8 mouse cellular contexts compared by ENCODE assay signal in genomic region chr10:67126061-67126858, GRCm38 (mm10). TPM values are rescaled to one million over a fixed set of nuclear protein-coding genes. Genes with fewer than 3 reads are reported as not detected.
DNase-seq lines count a peak whose midpoint lies in the region; ATAC-seq and TF ChIP-seq lines count a peak whose summit lies in the region.

No protein-coding gene starts in this region.

- DNase-seq in CD4-positive, CD25-positive, alpha-beta regulatory T cell, adult 2 months (ENCODE audit: low read depth, low spot score): peak; percentile 41
- DNase-seq in forebrain, embryonic 10.5 days (ENCODE audit: extremely low spot score, low spot score): peak; percentile 57
- DNase-seq in kidney, postnatal 0 days (ENCODE audit: low spot score): peak; percentile 93
- DNase-seq in liver, embryonic 14.5 days (ENCODE audit: low read depth in 3 of 3, low spot score in 3 of 3): peak in 1 of 3 experiments; percentile 24
- DNase-seq in urinary bladder, adult 2 months (ENCODE audit: low spot score): no peak

- no peak for TF ChIP-seq EP300 in liver, embryonic 14.5 days (IDR thresholded peaks at IDR 0.05; ENCODE audit: low read depth)

- TF ChIP-seq CTCF in kidney, postnatal 0 days (IDR thresholded peaks at IDR 0.05; ENCODE audit: low read depth): no peak
- TF ChIP-seq CTCF in liver, embryonic 14.5 days (IDR thresholded peaks at IDR 0.05; ENCODE audit: low read depth): no peak

- under 1% methylated on average over 50 of the region's 50 CpGs for WGBS in forebrain, embryonic 10.5 days
- 2% methylated on average over 50 of the region's 50 CpGs for WGBS in heart, embryonic 14.5 days
- under 1% methylated on average over 44 of the region's 50 CpGs for WGBS in kidney, postnatal 0 days
- WGBS in liver, embryonic 14.5 days (ENCODE audit: insufficient replicate concordance): 1% methylated on average over 50 of the region's 50 CpGs
- 1% methylated on average over 43 of the region's 50 CpGs for WGBS in neural tube, embryonic 13.5 days

- peaks cover 68% of the 10 kb centered on the region for H3K4me1 ChIP-seq in forebrain, embryonic 10.5 days
- H3K4me1 ChIP-seq in heart, embryonic 14.5 days (ENCODE audit: control insufficient read depth in 2 of 2, insufficient read depth in 2 of 2, low read length in 2 of 2): peaks cover 13 to 47% of the 10 kb centered on the region in 2 experiments
- peaks cover 3% of the 10 kb centered on the region; the same call in 1 of the 2 replicates for H3K4me1 ChIP-seq in kidney, postnatal 0 days (replicated peaks; ENCODE audit: insufficient read depth, low read length)
- 0 out of 4 replicates have a peak, but pooled peaks cover 0 to 2% of the 10 kb centered on the region in 2 experiments for H3K4me1 ChIP-seq in liver, embryonic 14.5 days (replicated peaks; ENCODE audit: control insufficient read depth in 2 of 2, insufficient read depth in 2 of 2, low read length in 1 of 2)
- H3K4me1 ChIP-seq in neural tube, embryonic 13.5 days (replicated peaks): peaks cover 74% of the 10 kb centered on the region

- H3K9me3 ChIP-seq in forebrain, embryonic 10.5 days: no peaks in the 10 kb centered on the region
- no peaks in the 10 kb centered on the region for H3K9me3 ChIP-seq in heart, embryonic 14.5 days (ENCODE audit: control insufficient read depth, low read length)
- no peaks in the 10 kb centered on the region for H3K9me3 ChIP-seq in kidney, postnatal 0 days (replicated peaks; ENCODE audit: low read length)
- H3K9me3 ChIP-seq in liver, embryonic 14.5 days (ENCODE audit: control insufficient read depth, low read length): no peaks in the 10 kb centered on the region
- no peaks in the 10 kb centered on the region for H3K9me3 ChIP-seq in neural tube, embryonic 13.5 days

- peak overlapping the region; percentile 94 for H3K9ac ChIP-seq in heart, embryonic 14.5 days (ENCODE audit: low read length)
- peak overlapping the region; percentile 81 for H3K9ac ChIP-seq in kidney, postnatal 0 days (ENCODE audit: low read depth, low read length)
- peak overlapping the region; percentile 49 for H3K9ac ChIP-seq in liver, embryonic 14.5 days (replicated peaks)
- H3K9ac ChIP-seq in neural tube, embryonic 13.5 days: peak overlapping the region; percentile 96

- H3K4me3 ChIP-seq in forebrain, embryonic 10.5 days: peak overlapping the region; percentile 90
- H3K4me3 ChIP-seq in heart, embryonic 14.5 days (ENCODE audit: control insufficient read depth in 1 of 2, insufficient read depth in 1 of 2, low read depth in 1 of 2, low read length in 2 of 2): peak overlapping the region; percentile 94 to 99
- peak overlapping the region; percentile 88 for H3K4me3 ChIP-seq in kidney, postnatal 0 days (replicated peaks; ENCODE audit: low read depth, low read length)
- H3K4me3 ChIP-seq in liver, embryonic 14.5 days (ENCODE audit: insufficient read depth in 1 of 2, low read depth in 2 of 2, low read length in 2 of 2): peak overlapping the region; percentile 61 to 67
- peak overlapping the region; percentile 89 for H3K4me3 ChIP-seq in neural tube, embryonic 13.5 days

- H3K27ac ChIP-seq in forebrain, embryonic 10.5 days: peak overlapping the region; percentile 89
- H3K27ac ChIP-seq in heart, embryonic 14.5 days (replicated peaks in 1 of 2; ENCODE audit: control insufficient read depth in 1 of 2, insufficient read depth in 1 of 2, low read depth in 2 of 2, low read length in 2 of 2): peak overlapping the region; percentile 90 to 91
- peak overlapping the region; percentile 88 for H3K27ac ChIP-seq in kidney, postnatal 0 days
- no peak overlapping the region for H3K27ac ChIP-seq in liver, embryonic 14.5 days
- H3K27ac ChIP-seq in neural tube, embryonic 13.5 days (replicated peaks): peak overlapping the region; percentile 96

- ATAC-seq in activated CD4-positive, CD25-positive, alpha-beta regulatory T cell, adult 4 months: peak; percentile 32
- peak; percentile 44 for ATAC-seq in heart, embryonic 14.5 days (ENCODE audit: insufficient number of reproducible peaks, insufficient read depth, low FRiP score, low read depth)
- ATAC-seq in kidney, postnatal 0 days (replicated peaks; ENCODE audit: low FRiP score, low read depth): peak; percentile 72
- peak; percentile 31; the same call in 1 of the 2 replicates for ATAC-seq in liver, embryonic 14.5 days (ENCODE audit: insufficient read depth)
- peak; percentile 82 for ATAC-seq in neural tube, embryonic 13.5 days (ENCODE audit: low read depth)

- no peaks in the 10 kb centered on the region for H3K27me3 ChIP-seq in forebrain, embryonic 10.5 days (ENCODE audit: poor library complexity, severe bottlenecking)
- H3K27me3 ChIP-seq in heart, embryonic 14.5 days (ENCODE audit: control insufficient read depth, insufficient read depth, low read length): no peaks in the 10 kb centered on the region
- no peaks in the 10 kb centered on the region for H3K27me3 ChIP-seq in kidney, postnatal 0 days (ENCODE audit: insufficient read depth, low read length)
- H3K27me3 ChIP-seq in liver, embryonic 14.5 days (ENCODE audit: control insufficient read depth, insufficient read depth, low read length): peaks cover 28% of the 10 kb centered on the region
- no peaks in the 10 kb centered on the region for H3K27me3 ChIP-seq in neural tube, embryonic 13.5 days

- H3K4me2 ChIP-seq in heart, embryonic 14.5 days (ENCODE audit: low read length): peak overlapping the region; percentile 84
- peak overlapping the region; percentile 92 for H3K4me2 ChIP-seq in kidney, postnatal 0 days (ENCODE audit: low read length)
- peak overlapping the region; percentile 84 for H3K4me2 ChIP-seq in liver, embryonic 14.5 days (ENCODE audit: low read depth)
- H3K4me2 ChIP-seq in neural tube, embryonic 13.5 days: peak overlapping the region; percentile 83

- no peaks in the 10 kb centered on the region for H3K36me3 ChIP-seq in forebrain, embryonic 10.5 days (replicated peaks)
- no peaks in the 10 kb centered on the region for H3K36me3 ChIP-seq in heart, embryonic 14.5 days (ENCODE audit: control insufficient read depth, insufficient read depth, low read length)
- H3K36me3 ChIP-seq in kidney, postnatal 0 days (ENCODE audit: insufficient read depth, low read length): no peaks in the 10 kb centered on the region
- no peaks in the 10 kb centered on the region for H3K36me3 ChIP-seq in liver, embryonic 14.5 days (replicated peaks; ENCODE audit: control insufficient read depth, insufficient read depth, low read depth)
- no peaks in the 10 kb centered on the region for H3K36me3 ChIP-seq in neural tube, embryonic 13.5 days

RNA-seq across cellular contexts. Expression of gene Reep3, which starts 29.5 kb away (rescaled TPM):
- polyA plus RNA-seq in activated CD4-positive, CD25-positive, alpha-beta regulatory T cell, adult 4 months (2017; shearing (Covaris generic)): 10 to 100 TPM; 20.3 to 21.1 TPM
- 30.9 and 32.7 TPM in 2 replicates for polyA plus RNA-seq in forebrain, embryonic 10.5 days (2016; fragmentation: Nextera tagmentation; extraction: Ambion mirVana)
- polyA plus RNA-seq in heart, embryonic 14.5 days (2014; fragmentation: Nextera tagmentation; extraction: Ambion mirVana): 28.7 and 31.5 TPM in 2 replicates
- 44.7 and 50.9 TPM in 2 replicates for polyA plus RNA-seq in kidney, postnatal 0 days (2015; fragmentation: Nextera tagmentation; extraction: Ambion mirVana)
- 3.2 and 3.9 TPM in 2 replicates for polyA plus RNA-seq in liver, embryonic 14.5 days (2012; rRNA removed)
- polyA plus RNA-seq in liver, embryonic 14.5 days (2014; fragmentation: Nextera tagmentation; extraction: Ambion mirVana): 5.1 and 5.4 TPM in 2 replicates
- polyA plus RNA-seq in neural tube, embryonic 13.5 days (2015; fragmentation: Nextera tagmentation; extraction: Ambion mirVana): 54.6 and 61.1 TPM in 2 replicates
- 50.7 and 62.2 TPM in 2 replicates for polyA plus RNA-seq in urinary bladder, adult 2 months (2012; rRNA removed)

RNA-seq across cellular contexts. Expression of gene Jmjd1c, which starts 30.3 kb away (rescaled TPM):
- 10 to 100 TPM; 35.2 to 44.7 TPM for polyA plus RNA-seq in activated CD4-positive, CD25-positive, alpha-beta regulatory T cell, adult 4 months (2017; shearing (Covaris generic))
- 29.7 and 30.6 TPM in 2 replicates for polyA plus RNA-seq in forebrain, embryonic 10.5 days (2016; fragmentation: Nextera tagmentation; extraction: Ambion mirVana)
- 42.4 and 43.4 TPM in 2 replicates for polyA plus RNA-seq in heart, embryonic 14.5 days (2014; fragmentation: Nextera tagmentation; extraction: Ambion mirVana)
- polyA plus RNA-seq in kidney, postnatal 0 days (2015; fragmentation: Nextera tagmentation; extraction: Ambion mirVana): 35.2 and 40.8 TPM in 2 replicates
- polyA plus RNA-seq in liver, embryonic 14.5 days (2012; rRNA removed): 4.2 and 6.5 TPM in 2 replicates
- 8.7 and 9.9 TPM in 2 replicates for polyA plus RNA-seq in liver, embryonic 14.5 days (2014; fragmentation: Nextera tagmentation; extraction: Ambion mirVana)
- polyA plus RNA-seq in neural tube, embryonic 13.5 days (2015; fragmentation: Nextera tagmentation; extraction: Ambion mirVana): 51.4 and 52.4 TPM in 2 replicates
- 28.3 and 31.8 TPM in 2 replicates for polyA plus RNA-seq in urinary bladder, adult 2 months (2012; rRNA removed)

Comparison
In these comparisons a context has a peak if more than half of its experiments do, and no peak if none do; other contexts are left out.
1. ATAC-seq: peak in every context shown above with its lines; median percentile 82 in neural tube, embryonic 13.5 days; 72 in kidney, postnatal 0 days; 44 in heart, embryonic 14.5 days; 32 in activated CD4-positive, CD25-positive, alpha-beta regulatory T cell, adult 4 months; 31 in liver, embryonic 14.5 days.